Mouse (Mus musculus) urinary bladder, postnatal 36 days (tissue): ENCODE results near the gene Ube2h.

Experiments used
- DNase-seq, 2 experiments: peaks; one replicate each; pipeline ENCODE4 v3.0.0; 2022; ENCODE audit warnings: low spot score in 2 of 2, mixed read lengths in 1 of 2

The Ube2h gene

DNA sequence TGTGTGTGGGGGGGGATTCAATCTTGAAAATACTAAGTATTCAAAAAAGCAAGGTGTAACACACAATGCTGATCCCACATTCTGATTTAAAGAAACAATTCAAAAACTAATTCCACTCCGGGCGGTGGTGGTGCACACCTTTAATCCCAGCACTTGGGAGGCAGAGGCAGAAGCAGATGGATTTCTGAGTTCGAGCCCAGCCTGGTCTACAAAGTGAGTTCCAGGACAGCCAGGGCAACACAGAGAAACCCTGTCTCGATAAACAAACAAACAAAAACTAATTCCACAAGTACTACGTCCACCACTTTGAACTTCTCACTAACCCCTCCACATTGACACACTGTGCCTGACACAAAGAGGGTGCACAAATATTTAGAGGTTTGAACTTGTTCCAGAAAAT is 4.7 kb downstream of the Ube2h start:
- no peak for DNase-seq

DNA sequence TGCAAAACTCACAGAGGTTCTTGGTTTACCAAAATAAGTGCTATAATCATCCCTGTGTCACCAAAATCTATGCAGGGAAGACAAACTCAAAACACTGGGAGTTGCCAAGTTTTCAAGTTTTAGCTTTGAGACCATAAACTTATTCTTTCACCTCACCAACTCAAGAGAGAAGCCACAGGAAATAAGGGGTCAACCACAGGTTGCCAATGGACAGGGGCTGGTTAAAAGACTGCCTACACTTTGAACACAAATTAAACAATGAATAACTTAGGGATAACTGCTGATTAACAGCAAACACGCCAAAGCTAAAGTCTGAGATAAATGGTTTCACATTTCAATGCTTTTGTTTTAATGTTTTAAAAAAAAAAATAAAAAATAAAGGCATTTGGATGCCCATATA is 5.2 kb downstream of the Ube2h start:
- DNase-seq = no peak

DNA sequence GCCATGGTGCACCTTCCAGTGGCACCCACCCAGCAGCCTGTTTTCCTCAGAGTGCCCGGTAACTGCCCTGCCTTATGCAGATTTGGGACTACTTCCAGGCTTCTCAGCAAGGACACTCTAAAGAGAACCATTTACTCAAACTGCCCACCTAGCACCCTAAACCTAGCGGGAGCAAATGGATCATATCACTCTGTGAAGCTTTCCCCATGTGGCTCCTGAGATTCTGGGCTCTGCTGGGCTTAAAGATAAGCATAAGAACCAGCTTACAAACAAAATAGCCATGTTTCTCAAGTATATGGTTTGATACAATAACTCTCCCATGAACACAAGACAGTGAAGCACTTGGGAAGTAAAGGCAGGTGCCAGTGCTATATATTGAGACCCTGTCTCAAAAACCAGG is 11.8 kb downstream of the Ube2h start:
- no peak for DNase-seq

DNA sequence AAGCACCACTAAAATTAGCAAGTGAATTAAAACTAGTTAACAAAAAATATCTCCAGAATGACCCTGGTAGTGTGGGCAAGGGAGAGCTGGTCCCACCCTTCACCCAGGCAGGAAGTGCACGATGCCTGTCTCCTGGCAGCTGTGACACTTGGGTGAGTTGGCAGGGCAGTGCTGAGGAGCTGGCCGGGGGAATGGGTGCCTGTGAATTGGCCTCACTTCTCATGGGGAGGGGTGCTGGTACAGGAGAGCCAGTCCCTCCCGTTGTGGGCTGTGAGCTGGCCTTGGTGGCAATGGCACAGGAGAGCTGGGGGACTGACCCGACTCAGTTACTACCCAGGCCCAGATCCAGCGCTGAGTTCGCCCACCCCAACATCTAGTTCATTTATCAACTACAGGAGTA is 16.4 kb downstream of the Ube2h start:
- no peak for DNase-seq

DNA sequence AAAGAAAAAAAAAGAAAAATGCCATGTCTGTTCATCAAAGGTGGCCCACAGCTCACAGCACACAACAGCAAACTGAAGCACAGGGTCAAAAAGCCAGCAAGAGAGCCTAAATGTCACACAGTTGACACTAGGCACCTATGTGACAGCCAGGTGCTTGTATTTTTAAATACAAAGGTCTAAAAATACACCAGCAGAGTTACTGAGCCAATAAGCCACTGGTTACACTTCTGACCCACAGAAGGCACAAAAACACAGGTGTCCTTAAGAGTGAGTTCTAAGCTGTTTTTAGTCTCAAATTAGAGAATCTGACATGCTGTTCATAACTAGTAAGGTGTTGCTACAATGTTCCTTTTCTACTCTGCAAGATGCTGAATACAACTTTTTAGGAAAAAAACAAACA is 17.7 kb downstream of the Ube2h start:
- no peak for DNase-seq

DNA sequence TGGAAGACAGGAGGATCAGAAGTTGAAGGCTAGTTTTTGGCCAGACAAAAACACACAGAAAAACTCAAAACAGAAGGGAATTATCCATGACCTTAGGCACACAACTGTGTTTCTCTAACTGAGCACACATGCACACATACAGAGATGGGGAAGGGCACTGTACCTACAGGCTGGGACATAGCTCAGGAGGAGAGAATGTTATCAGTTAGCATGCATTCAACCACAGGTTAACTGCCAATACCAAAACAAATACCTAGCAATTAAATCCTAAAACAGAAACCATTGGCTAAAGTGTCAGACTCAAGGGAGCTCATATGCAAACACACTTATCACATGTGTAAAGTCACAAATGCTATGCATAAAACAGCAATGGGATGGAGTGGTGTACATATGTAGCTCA is 20.2 kb downstream of the Ube2h start:
- no peak for DNase-seq

DNA sequence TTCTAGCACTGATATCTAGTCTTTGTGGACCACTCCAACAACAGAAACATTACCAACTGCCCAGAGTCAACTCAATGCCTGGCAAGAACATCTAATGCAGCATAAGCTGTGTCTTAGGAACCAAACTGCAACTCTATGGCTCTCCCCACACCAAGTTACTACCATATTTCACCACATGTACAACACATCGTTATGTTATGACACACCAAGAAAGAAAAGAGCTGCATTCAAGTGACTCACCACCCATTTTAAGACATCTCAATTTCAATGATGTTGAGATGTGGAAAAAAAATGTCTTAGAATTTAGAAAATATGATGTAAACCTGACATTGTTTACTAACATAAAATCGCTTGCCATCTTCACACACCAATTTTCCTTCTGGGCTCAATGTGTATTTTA is 22.0 kb downstream of the Ube2h start:
- DNase-seq = no peak

DNA sequence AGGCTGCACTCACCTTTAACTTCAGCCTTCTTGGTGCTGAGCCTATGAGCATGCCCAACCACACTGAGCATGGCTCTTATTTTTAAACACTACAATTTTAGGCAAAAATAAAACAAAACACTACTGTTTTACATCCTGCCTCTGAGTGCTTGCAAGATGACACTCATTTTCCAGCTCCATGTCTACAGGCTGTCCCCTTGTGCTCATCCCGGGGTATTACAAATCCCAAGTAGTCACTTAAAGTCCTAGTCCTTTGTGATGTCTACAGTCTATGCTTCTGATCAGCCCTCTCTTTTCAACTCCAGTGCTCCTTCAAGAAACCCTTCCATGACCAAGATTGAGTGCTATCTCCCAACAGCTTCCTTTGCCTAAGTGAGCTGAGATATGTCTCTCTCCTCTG is 26.0 kb downstream of the Ube2h start:
- no peak for DNase-seq

DNA sequence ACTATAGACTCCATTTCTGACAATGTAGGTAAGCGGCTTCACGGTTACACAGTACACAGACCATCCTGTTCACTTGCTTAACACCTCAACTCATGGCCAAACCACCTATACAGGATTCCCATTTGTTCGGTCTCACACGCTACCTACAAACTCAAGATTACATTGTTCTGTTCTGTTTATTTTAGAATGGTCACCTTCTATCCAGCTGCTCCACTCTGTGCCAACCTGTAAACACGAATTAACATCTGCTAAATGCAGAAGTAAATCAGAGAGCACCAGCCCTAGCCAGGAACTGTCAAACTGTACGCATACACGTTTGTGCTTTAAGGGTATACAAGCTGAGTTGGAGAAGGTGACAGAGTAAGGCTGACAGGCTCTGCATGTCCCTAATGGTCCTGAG is 27.5 kb downstream of the Ube2h start:
- DNase-seq = no peak

DNA sequence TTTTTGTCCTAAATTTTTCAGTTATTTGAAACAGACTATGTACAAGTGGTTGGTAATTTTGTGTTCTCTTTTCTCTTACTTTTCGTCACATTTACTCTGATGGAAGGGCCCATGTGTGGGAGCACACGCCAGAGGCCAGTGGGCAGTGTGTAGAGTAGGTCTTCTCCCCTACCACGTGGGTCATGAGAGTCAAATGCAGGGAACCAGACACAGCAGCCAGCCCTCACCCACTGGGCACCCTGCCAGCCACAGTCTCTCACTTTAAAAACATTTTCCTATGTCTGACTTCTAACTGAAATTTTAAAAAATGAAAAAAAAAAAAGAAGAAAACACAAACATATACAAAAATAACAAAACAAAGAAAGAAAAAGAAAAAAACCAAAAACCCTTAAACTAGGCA is 28.0 kb downstream of the Ube2h start:
- DNase-seq = peak in 1 of 2 experiments; percentile 28

DNA sequence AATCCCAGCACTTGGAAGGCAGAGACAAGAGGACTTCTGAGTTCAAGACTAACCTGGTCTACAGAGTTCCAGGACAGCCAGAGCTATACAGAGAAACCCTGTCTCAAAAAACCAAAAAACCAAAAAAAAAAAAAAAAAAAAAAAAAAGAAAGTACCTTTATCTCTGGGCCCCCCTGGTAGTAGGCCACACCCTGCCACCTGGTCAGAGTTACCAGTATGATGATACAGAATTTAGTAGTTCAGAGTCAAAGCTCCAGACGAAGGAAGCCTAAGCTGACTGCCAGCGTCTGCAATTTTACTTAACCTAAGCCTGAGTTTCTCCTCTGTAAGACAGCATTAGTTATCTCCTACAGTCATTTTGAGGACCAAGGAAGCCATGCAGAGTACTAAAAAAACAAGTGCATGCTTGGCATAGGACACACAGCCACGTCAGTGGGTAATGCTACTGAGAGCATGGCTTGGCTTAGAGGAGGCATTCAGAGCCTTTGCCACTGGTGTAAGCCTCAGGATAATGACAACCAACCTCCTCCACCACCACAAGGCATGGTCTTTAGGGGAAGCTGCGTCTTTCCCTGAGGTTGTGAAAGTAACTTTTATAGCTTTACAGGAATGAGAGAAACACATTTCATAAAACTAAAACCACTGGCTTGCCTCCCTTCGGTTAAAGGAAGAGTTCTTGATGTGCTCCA is 29.0 kb downstream of the Ube2h start:
- no peak for DNase-seq

DNA sequence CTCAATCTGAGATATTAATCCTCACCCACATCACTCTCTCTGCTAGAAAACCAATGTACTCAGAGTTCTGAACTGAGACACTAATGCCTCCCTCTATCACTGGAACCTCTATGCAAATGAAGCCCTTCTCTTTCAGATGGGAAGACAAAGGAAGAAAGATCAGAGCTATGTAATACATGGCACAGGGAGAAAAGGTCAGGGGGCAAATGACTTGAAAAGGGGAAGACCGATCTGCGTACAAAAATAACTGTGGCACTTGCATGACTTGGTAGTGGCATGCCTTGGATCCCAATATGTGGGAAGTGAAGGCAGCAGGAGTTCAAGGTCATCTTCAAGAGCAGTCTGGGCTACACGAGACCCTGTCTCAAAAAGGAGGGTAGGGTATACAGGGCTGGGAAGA is 31.4 kb downstream of the Ube2h start:
- DNase-seq = no peak

DNA sequence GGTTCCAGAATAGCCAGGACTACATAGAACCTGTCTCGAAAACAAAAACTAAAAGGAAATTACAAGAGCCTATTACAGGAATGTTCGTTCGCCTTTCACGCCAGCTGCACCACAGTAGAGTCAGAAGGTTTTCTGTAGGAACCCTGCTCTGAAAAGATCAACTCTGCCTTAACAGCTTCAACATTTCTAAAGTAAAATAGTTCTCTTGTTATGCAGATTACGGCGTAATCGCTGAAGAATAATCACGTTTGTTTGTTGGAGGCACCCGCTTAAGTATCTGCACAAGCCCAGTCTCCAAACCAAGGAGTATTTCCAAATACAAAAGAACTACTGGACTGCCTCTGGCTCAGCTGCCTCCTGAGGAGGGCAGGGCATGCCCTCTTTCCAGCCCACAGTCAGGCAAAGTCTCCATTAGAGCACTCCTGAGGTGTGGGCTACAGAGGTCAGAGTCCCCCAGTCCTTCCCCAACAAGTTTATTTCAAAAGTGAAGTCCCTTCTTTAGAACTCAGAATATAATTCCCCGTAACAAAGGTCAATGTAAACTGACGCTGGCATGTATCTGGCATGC is 31.9 kb downstream of the Ube2h start:
- no peak for DNase-seq

DNA sequence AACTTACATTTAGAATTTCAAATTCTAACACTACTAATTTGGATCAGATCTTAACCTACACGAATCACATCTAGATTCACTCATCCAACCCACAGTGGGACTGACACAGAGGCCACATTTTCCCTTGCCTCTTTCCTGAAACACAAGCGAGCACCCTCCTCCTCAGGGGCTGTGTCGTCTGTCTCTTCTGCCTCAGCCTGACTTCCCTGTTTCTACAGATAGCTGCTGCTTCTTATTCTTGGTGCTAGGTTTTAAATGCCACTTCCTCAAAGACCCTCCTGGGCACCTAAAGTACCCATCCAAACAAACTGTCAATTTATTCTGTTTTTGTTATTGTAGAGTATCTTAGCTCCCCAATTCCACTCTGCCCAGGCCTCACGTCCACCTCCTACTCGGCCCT is 34.5 kb downstream of the Ube2h start:
- DNase-seq = no peak

DNA sequence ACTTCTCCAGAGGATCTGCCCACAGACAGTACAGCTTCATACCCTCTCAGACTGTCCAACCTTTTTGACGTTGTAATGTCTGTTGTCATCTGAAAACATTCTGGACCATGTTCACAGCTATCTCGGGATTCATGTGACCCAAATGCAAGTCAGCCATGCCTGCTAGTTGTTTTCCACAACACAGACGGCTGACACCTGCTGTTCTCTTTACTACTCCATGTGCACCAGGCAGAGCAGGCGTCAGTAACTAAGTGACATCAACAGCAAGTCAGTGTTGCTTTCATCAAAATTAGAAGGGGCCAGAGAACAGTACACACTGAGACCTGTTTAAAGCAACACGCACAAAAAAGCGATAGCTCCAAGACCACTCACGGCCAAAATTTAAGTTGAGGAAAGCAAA is 36.9 kb downstream of the Ube2h start:
- DNase-seq = no peak

DNA sequence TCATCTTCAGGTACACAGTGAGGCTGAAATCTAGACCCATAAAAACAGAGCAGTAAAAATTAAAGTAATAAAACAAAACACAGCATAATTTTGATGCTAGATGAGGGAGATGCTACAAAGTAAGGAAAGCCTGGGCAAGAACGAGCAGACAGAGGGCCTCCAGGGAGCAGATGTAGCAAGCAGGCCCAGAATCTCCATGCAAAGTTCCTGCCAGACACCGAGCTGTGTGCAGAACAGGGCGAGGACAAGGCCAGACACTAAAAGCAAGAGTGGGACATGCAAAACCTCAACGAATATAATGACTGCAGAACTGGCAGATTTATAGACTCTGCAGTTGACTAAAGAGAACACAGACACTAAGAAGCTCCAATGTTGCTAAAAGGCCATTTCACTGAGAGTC is 38.9 kb downstream of the Ube2h start:
- no peak for DNase-seq

DNA sequence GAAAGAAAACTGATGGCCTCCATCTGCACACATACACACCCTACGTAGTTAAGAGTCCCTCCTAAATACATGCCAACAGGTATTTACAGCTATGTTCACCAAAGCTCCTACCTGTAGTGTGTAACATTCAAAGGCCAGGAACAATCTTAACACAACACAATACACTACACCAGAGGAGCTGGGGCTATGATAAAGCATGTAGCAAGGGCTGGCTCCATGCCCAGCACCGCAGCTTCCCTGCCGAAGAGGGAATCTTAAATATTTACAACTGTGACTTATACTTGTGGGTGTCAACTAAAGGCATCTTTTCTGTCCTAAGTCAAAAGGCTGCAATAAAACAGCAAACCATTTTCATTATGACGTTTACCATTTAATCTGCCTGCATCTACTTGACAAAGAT is 41.3 kb downstream of the Ube2h start:
- peak in 1 of 2 experiments; percentile 13 for DNase-seq

DNA sequence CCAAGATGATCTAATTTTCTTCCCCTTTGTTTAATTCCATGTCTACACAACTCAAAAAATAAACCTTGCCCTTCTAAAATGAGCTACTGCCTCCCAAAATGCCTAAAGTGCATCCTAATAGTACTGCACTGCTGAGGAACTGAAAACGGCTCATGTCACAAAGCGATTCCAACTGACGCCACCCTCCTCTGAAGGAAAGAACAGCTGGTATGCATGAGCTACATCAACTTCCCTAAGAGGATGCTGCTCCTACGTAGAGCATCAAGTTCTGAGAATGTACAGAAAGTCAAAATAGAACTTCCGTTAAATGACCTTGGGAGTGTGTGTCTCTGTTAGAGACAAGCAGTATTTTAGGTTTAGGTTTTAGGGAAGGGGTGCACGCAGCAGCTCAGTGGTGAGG is 45.1 kb downstream of the Ube2h start:
- no peak for DNase-seq

DNA sequence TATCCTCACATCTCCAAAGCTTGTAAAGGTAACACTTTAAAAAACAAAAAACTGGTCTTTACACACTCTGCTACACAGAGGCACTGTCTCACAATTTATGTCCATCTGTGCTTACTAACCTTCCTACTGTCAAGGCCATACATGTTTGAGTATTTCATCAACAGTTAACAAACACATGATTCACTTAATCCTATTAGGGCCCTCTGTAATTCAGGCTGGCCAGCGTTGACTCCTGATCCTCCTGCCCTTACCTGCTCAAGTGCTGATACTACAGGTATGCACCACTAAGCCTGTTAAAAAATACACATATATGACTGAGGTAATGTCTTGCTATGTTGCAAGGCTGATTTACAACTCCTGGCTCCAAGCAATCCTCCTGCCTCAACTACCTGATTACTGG is 46.4 kb downstream of the Ube2h start:
- DNase-seq = no peak

DNA sequence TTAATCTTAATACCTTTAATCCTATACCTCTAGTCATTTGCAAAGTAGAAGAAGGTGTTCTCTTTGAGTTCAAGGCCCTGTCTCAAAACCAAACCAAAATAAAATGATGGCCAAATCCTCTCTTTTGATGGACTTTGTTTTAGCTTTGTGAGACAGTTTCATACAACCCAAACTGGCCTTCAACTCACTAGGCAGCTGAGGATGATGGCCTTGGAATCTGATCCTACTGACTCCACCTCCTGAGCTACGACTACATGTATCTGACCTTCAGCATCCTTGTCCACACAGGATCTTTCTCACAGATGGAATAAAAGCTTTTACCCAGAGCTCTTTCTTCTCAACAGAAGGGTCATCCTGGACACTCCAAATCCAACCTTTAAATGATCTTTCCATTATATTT is 48.5 kb downstream of the Ube2h start:
- DNase-seq = no peak

DNA sequence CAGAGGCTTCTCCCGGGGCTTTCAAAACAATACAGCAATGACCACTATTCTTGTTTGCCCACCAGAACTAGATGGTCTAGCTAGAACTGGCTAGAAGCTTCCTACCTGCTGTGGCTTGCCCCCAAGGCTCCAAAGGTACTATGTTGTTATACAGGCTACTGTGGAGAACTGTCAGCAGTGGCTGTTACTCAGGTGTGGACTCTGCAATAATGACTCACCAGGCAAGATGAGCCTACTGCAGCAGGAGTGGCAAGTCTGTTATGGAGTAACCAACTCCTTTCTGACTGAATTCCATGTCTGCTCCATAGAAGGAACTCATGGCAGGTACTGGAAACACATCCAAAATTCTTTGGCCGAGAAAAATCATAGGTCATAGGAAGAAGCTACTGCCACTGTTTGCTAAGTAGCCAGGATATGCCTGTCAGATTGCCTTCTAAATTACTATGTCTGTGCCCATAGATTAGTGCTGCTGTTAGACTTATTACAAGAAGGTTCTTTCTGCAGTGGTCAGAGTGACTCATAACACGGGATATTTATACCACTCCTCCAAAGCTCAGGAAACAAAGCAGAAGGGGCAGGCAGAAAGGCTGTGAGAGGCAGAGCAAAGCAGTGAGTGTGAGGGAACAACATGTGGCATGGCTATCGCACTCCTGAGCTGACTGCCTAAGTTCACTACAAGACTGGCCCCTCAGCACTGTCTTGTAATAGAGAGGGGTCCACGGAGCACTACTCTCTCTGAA is 51.9 kb downstream of the Ube2h start:
- peak; percentile 11 to 20 for DNase-seq

DNA sequence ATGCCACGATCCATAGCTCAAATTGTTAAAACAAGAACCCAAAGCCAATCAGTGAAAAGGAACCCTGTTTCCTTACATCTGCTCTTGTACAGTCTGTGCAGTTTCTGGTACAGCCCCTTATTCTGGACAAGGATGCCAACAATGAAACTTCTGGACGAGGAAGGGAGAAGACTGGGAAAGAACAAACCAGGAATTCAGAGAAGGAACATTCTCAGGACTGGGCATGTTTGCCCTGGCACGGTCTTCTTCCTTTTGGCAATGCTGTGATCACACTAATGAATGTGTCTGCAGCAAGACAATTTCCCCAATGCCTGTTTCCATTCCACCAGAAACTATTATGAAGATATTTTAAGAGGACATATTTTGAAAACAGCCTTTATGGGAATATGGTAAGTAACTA is 55.6 kb downstream of the Ube2h start:
- DNase-seq = no peak

DNA sequence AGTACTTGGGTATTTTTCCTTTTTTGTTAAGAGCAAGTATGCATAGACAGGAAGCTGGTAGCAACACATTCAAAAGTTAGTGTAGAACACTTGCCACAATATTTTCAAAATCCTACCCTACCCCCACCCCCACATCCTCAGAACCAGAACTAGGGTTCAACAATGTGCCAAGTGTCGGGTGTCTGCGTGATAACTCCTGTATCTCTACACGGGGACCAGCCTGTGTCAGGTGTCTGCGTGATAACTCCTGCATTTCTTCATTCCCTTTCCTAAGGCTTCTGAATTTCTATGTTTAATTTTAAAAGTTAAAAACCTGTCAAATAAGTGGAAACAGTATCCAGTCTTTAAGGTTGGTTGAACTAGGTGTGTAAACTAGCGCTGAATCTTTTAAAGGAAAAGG is 58.4 kb downstream of the Ube2h start:
- DNase-seq = no peak
